Mouse (Mus musculus) ES-E14 (cell line): ENCODE measurements at regions not wholly inside any gene's neighbourhood (a gene's known extent, or its start where the extent isn't known, plus 50 kb on each side); places are given as distances from the start of the nearest gene placed in this dataset.

Experiments
- CHD2 ChIP-seq: IDR thresholded peaks from 2 replicates; pipeline ENCODE4 v1.6.1; 2014; ENCODE audit warnings: mild to moderate bottlenecking, low read depth, low read length, inconsistent platforms
- HCFC1 ChIP-seq: IDR thresholded peaks from 2 replicates; pipeline ENCODE4 v1.6.1; 2012; ENCODE audit warnings: low read length, inconsistent platforms, borderline replicate concordance; ENCODE audit not compliant: insufficient read depth
- MAFK ChIP-seq: IDR thresholded peaks from 2 replicates; pipeline ENCODE4 v1.6.1; 2014; ENCODE audit warnings: mild to moderate bottlenecking, low read depth, low read length, inconsistent platforms; ENCODE audit not compliant: insufficient read depth
- ZC3H11A ChIP-seq: IDR thresholded peaks from 2 replicates; pipeline ENCODE4 v1.6.1; 2012; ENCODE audit warnings: low read depth, mild to moderate bottlenecking, inconsistent platforms, low read length, borderline replicate concordance
- ZNF384 ChIP-seq: IDR thresholded peaks from 2 replicates; pipeline ENCODE4 v1.6.1; 2012; ENCODE audit warnings: low read depth, low read length, inconsistent platforms

DNA sequence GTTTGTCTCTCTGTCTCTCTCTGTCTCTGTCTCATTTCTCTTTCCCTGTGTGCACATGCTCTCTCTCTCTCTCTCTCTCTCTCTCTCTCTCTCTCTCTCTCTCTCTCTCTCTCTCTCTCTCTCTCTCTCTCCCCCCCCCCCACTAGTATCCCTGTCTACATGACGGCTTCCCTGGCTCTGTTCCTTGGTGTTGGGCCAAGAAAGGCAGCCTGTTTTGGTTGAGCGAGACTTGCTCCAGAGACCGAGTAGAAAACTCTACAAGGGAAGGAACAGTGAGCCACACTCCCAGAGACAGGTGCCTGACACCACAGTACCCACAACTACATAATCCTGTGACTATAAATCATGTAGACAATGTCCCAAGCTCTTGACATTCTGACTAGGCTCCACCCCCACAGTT, 260.0 kb upstream of the Cntnap4 start:
- TF ChIP-seq HCFC1 (no peak), MAFK (no peak), CHD2 (no peak), ZC3H11A (no peak), ZNF384 (no peak)
